Mouse (Mus musculus): ENCODE data around the gene Insrr. TPM values are rescaled to one million over a fixed set of nuclear protein-coding genes. Genes with fewer than 3 reads are reported as not detected.

The Insrr gene
- 0.44 and 0.52 TPM in 2 replicates for polyA plus RNA-seq (2015; fragmentation: Nextera tagmentation; extraction: Ambion mirVana)

DNA sequence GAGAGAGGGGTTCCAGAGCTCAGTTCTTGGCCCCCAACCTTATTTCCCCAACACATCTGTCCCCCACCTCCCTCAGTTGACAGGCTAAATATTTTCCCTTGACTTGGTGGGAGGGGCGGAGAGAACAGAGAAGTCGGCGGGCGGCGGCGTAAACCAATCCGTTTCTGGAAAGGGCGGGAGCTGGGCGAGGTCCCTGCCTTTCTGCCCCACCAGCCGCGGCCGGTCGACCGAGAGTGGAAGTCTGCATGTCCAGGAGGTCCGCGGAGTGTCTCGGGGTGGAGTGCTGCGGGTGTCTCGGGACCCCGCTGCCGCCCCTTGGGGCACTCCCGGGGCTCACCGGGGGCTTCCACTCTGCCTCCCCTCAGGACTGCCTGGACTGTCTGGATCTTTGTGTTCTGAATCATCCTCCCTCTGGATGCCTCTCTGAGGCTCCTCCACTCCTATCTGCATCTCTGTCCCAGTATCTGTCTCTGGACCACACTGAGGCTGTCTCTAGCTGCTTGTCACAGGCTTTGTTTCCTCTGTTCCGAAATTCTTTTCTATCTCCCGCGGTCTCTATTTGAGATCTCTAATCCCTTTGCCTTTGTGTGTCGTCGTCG lies at the start of gene Insrr:
Gene Insrr (plus strand): TSS at position 216 of the 599 bp plus-strand sequence.
- Histone ChIP-seq H3K9me3 (no peaks in the 10 kb centered on the region), H3K9ac (peak within 1 kb of the TSS; percentile 33; the same call in 1 of the 2 replicates), H3K27me3 (replicated peaks) (peaks cover 90% of the 10 kb centered on the region), H3K27ac (no peak within 1 kb of the TSS), H3K36me3 (no peaks in the 10 kb centered on the region), H3K4me1 (replicated peaks) (peaks cover 25% of the 10 kb centered on the region), H3K4me3 (replicated peaks) (peak within 1 kb of the TSS; percentile 34), H3K4me2 (replicated peaks) (peak within 1 kb of the TSS; percentile 79)
- ATAC-seq = no peak
- WGBS = 2% methylated on average over 29 of the region's 29 CpGs

DNA sequence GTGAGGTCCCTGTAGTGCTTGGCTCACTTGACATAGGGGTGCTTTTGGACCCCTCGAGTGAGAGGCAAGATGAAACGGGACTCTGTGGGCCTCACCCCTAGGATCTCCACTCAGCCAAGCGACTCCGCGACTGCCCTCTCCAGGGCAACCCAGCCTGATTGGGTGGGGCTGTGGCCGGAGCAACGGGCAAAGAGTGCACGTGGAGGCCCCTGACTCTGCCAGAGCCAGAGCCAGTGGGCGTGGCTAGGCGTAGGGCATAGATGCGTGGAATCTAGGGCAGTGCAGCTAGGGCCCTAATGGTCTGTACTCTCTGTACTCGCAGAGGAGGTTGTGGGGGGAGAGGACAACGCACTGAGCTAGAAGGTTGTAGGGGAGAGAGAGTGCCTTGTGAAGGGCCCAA lies 48.3 kb upstream of the Insrr start, which contains the start of gene Lrrc71:
Gene Lrrc71 (minus strand): TSS at position 195 of the 400 bp plus-strand sequence.
- ATAC-seq = peak; percentile 48; the same call in 1 of the 2 replicates
- WGBS = 39% methylated on average over 13 of the region's 13 CpGs
- 0 out of 2 replicates have a peak within 1 kb of the TSS, but pooled peaks have one; percentile 4 for H3K4me2 ChIP-seq (replicated peaks)

DNA sequence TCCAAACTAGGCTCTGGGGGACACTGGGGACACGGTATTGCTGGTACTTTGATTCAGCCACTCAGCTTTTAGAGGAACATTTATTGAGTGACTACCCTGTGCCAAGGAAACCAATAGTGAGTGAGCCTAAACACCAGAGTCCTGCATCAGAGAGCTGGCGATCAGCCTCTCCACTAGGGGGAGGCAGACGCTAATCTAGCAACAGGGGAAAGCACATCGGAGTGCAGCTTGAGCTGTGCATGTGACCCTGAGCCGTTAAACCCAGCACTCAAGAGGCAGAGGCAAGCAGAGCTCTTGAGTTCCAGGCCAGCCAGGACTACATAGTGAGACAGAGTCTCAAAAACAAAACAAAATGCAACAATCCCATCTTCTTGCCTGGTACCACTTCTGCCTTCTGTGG lies 47.7 kb upstream of the Insrr start:
- WGBS = 17% methylated on average over 5 of the region's 5 CpGs
- no peaks in the 10 kb centered on the region for H3K9me3 ChIP-seq
- H3K4me3 ChIP-seq (replicated peaks) = no peak overlapping the region
- peaks cover 14% of the 10 kb centered on the region for H3K36me3 ChIP-seq
- no peak overlapping the region for H3K27ac ChIP-seq
- H3K4me2 ChIP-seq (replicated peaks) = no peak overlapping the region
- peak; percentile 44 for ATAC-seq
- no peak overlapping the region for H3K9ac ChIP-seq
- H3K4me1 ChIP-seq (replicated peaks) = peaks cover 17% of the 10 kb centered on the region
- H3K27me3 ChIP-seq (replicated peaks) = no peaks in the 10 kb centered on the region

More for the DNA sequence above, 48.3 kb upstream of the Insrr start, which contains the start of gene Lrrc71:
- peaks cover 17% of the 10 kb centered on the region for H3K4me1 ChIP-seq (replicated peaks)
- H3K9ac ChIP-seq = no peak within 1 kb of the TSS
- no peak within 1 kb of the TSS for H3K4me3 ChIP-seq (replicated peaks)
- peaks cover 11% of the 10 kb centered on the region; the same call in 1 of the 2 replicates for H3K36me3 ChIP-seq
- no peak within 1 kb of the TSS for H3K27ac ChIP-seq
- no peaks in the 10 kb centered on the region for H3K27me3 ChIP-seq (replicated peaks)
- no peaks in the 10 kb centered on the region for H3K9me3 ChIP-seq

DNA sequence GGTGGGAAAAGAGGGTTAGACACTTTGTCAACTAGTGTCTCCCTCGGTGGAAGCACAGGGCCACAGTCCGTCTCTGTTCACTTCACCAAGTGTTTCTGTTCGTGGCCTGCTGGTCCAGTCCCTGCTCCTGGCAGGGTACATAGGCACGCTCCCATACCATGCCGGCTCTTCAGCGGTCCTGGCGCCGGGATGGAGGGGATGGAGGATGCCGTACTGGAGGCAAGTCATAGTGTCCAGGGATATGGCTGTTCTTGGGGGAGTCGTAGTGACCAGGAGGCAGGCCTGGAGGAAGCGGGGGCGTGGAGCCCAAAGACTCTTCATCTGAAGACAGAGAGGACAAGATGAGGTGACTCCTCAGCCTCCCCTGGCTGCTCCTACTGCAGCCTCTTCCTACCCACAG lies 46.8 kb upstream of the Insrr start:
- Histone ChIP-seq H3K27me3 (replicated peaks) (no peaks in the 10 kb centered on the region), H3K4me1 (replicated peaks) (peaks cover 16% of the 10 kb centered on the region), H3K27ac (no peak overlapping the region), H3K9ac (no peak overlapping the region), H3K4me3 (replicated peaks) (no peak overlapping the region), H3K36me3 (peaks cover 16% of the 10 kb centered on the region), H3K4me2 (replicated peaks) (no peak overlapping the region), H3K9me3 (no peaks in the 10 kb centered on the region)
- 91% methylated on average over 12 of the region's 12 CpGs for WGBS
- ATAC-seq = no peak

DNA sequence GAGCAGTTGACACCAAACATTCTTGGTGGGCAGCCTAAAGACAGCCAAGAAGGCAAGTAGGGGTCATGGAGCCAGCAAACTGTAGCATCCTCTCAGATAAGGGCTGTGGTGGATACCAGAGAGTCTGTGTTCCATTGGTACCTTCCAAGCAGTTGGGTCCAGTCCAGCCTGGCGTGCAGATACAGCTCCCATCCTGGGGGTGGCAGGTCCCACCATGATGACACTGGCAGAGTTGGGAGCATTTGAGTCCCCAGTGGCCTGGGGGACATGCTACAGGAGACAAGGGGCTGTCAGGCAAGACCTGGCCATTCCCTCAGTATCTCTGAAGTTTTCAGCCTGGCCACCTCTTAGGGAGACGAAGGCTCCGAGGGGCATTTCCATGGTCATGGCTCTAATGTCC lies 44.2 kb upstream of the Insrr start:
- peaks cover 13% of the 10 kb centered on the region for H3K4me1 ChIP-seq (replicated peaks)
- H3K4me3 ChIP-seq (replicated peaks) = no peak overlapping the region
- H3K9me3 ChIP-seq = no peaks in the 10 kb centered on the region
- 89% methylated on average over 3 of the region's 3 CpGs for WGBS
- no peak for ATAC-seq
- no peaks in the 10 kb centered on the region for H3K27me3 ChIP-seq (replicated peaks)
- no peak overlapping the region for H3K9ac ChIP-seq
- no peak overlapping the region for H3K27ac ChIP-seq
- peaks cover 16% of the 10 kb centered on the region for H3K36me3 ChIP-seq
- no peak overlapping the region for H3K4me2 ChIP-seq (replicated peaks)

DNA sequence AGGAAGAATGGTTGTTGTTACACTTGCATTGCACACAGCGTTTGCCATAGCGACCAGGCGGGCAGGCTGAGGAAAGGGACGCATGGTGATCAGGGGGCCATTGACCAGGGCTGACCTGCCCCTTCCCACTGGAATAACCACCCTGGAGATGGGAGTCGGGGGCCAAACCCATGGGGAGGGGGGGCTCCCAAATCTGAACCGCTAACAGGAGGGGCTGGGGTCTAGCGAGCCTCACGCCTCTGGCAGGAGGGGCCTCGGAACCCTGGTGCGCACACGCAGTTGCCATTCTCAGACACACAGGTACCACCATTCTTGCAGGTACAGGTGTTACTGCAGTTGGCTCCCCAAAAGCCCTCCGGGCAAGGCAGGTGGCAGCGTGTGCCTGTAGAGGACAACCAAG lies 42.9 kb upstream of the Insrr start:
- no peak for ATAC-seq
- Histone ChIP-seq H3K27ac (no peak overlapping the region), H3K4me2 (replicated peaks) (no peak overlapping the region), H3K27me3 (replicated peaks) (no peaks in the 10 kb centered on the region), H3K9me3 (no peaks in the 10 kb centered on the region), H3K36me3 (peaks cover 16% of the 10 kb centered on the region), H3K4me1 (replicated peaks) (peaks cover 8% of the 10 kb centered on the region), H3K4me3 (replicated peaks) (no peak overlapping the region), H3K9ac (no peak overlapping the region)
- 89% methylated on average over 13 of the region's 13 CpGs for WGBS

DNA sequence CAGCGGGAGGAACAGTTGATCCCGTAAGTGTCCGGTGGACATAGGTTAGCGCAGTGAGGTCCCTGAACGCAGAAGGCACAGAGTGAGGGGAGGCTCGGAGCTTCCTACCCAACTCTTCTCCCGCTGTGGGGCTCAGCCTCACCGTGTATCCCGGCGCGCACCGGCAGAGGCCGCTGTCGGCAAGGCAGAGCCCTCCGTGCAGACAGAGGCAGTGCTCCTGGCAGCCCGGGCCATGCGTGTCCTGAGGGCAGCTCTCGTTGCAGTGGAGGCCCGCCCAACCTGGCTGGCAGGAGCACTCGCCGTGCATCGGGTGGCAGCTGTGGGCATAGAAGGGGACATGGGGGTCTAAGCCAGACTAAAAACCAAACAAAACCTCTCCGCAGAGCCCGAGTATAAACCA lies 40.8 kb upstream of the Insrr start:
- Histone ChIP-seq H3K36me3 (peaks cover 16% of the 10 kb centered on the region), H3K4me3 (replicated peaks) (no peak overlapping the region), H3K9ac (no peak overlapping the region), H3K9me3 (no peaks in the 10 kb centered on the region), H3K4me1 (replicated peaks) (peaks cover 14% of the 10 kb centered on the region), H3K27ac (no peak overlapping the region), H3K27me3 (replicated peaks) (no peaks in the 10 kb centered on the region), H3K4me2 (replicated peaks) (peak overlapping the region; percentile 48)
- WGBS = 4% methylated on average over 24 of the region's 24 CpGs
- peak; percentile 88 for ATAC-seq

DNA sequence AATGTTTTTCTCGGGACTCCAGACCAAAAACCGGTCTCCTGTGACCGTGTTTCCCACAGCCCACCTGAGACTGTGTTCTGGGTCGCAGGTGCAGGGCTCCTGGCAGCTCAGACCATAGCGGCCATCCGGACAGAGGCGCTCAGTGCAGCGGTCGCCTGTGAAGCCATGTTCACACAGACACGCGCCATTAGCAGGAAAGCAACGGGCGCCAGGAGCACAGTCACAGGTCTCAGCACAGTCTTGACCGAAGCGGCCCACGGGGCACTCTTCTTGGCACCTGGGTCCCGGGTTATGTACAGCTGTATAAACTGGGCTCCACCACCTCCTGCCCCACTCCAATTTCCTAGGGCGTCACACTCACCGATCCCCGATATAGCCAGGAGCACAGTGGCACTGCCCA lies 40.3 kb upstream of the Insrr start:
- 0 out of 2 replicates have a peak, but pooled peaks have one; percentile 4 for ATAC-seq
- Histone ChIP-seq H3K9me3 (no peaks in the 10 kb centered on the region), H3K27me3 (replicated peaks) (no peaks in the 10 kb centered on the region), H3K4me3 (replicated peaks) (no peak overlapping the region), H3K36me3 (peaks cover 16% of the 10 kb centered on the region), H3K9ac (no peak overlapping the region), H3K4me2 (replicated peaks) (peak overlapping the region; percentile 48; the same call in 1 of the 2 replicates), H3K4me1 (replicated peaks) (peaks cover 19% of the 10 kb centered on the region), H3K27ac (no peak overlapping the region)
- WGBS = 58% methylated on average over 20 of the region's 20 CpGs

DNA sequence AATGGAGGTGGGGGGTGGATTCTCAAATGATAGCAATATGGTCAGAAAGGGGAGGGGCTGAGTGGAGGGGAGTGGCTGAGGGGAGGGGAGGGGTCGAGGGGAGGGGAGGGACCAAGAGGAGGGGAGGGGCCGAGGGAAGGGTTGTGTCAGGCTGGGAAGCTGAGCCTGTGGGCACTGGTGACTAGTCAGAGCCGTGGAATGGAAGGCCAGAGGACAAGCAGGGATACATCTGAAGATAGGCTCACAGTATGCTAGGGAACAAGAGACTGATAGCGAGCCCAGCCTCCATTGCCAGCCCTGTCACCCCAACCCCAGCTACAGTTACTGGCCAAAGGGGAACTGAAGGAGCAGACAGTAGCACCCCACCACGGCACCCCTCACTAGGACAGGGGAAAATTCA lies 38.1 kb upstream of the Insrr start:
- Histone ChIP-seq H3K4me2 (replicated peaks) (no peak overlapping the region), H3K36me3 (peaks cover 6% of the 10 kb centered on the region; the same call in 1 of the 2 replicates), H3K4me3 (replicated peaks) (no peak overlapping the region), H3K27me3 (replicated peaks) (no peaks in the 10 kb centered on the region), H3K9me3 (no peaks in the 10 kb centered on the region), H3K4me1 (replicated peaks) (peaks cover 38% of the 10 kb centered on the region), H3K27ac (no peak overlapping the region), H3K9ac (no peak overlapping the region)
- WGBS = 37% methylated on average over 4 of the region's 5 CpGs
- ATAC-seq = no peak

DNA sequence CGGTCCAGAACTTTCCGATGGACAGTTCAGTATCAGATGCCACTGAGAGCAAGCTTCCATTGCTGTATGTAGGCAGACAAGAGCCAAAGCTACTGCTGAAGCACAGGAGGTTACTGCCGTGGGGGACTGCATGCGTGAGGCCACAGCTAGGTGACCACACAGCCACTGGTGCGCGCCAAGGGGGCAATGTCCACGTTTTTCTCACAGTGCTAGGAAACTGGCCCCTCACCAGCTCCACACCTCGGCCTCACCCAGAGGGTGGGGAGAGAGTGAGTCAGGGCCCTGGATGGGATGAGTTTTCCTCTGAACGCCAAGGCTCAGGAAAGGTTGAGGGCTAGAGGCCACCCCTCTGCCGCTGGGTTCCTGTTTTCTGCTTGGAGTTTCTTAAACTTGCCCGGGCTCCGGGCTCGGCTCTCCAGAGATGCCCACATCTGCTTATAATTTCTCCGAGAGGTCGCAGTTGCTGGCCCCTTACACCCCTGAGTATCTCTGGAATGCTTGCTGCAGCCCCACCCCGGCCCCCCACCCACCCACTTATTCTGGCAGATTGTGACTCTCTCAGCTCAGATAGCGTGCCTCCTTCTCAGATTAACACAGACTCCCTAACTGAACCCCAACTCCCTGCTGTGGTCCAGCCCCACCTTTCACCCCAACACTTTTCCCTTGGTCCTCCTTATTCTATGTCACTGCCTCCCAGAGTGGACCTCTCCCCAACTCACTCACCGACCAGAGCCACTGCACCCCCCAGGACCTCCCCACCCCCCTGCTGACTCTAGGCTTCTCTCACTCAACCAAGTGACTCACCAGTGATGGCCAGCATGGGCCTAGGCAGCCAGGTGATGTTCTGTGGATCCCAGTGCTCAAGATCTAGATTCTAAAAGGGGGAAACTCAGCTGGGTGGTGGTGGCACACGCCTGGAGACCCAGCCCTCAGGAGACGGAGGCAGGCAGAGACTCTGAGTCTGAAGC lies 35.1 kb upstream of the Insrr start:
- Histone ChIP-seq H3K36me3 (no peaks in the 10 kb centered on the region), H3K9ac (no peak overlapping the region), H3K27me3 (replicated peaks) (no peaks in the 10 kb centered on the region), H3K27ac (peak overlapping the region; percentile 68), H3K9me3 (no peaks in the 10 kb centered on the region), H3K4me2 (replicated peaks) (peak overlapping the region; percentile 37), H3K4me1 (replicated peaks) (peaks cover 59% of the 10 kb centered on the region), H3K4me3 (replicated peaks) (0 out of 2 replicates have a peak overlapping the region, but pooled peaks have one; percentile 4)
- whole genome bisulfite sequencing = 62% methylated on average over 20 of the region's 20 CpGs
- ATAC-seq = peak; percentile 69

DNA sequence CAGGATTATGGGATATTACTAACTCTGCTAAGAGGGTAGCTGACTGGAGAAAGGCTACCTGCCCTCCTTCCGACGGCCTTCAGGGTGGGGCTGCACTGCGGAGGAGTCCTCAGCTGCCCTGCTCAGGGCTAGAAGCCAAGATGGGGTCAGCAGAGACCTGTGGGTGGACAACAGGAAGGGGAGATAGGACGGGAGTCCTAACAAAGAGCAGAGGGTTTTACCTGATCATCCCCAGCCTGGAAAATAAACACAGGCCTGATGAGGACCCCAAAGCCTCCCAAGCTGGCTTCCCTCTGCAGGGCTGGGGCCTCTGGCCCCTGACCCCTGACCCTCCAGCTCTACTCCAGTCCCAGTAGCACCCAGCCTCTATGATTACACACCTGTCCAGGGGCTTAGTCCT lies 33.5 kb upstream of the Insrr start:
- 38% methylated on average over 4 of the region's 4 CpGs for WGBS
- H3K9me3 ChIP-seq = no peaks in the 10 kb centered on the region
- H3K4me3 ChIP-seq (replicated peaks) = 0 out of 2 replicates have a peak overlapping the region, but pooled peaks have one; percentile 18
- H3K4me2 ChIP-seq (replicated peaks) = peak overlapping the region; percentile 58
- H3K4me1 ChIP-seq (replicated peaks) = peaks cover 72% of the 10 kb centered on the region
- H3K27me3 ChIP-seq (replicated peaks) = no peaks in the 10 kb centered on the region
- ATAC-seq = no peak
- H3K9ac ChIP-seq = peak overlapping the region; percentile 32; the same call in 1 of the 2 replicates
- no peaks in the 10 kb centered on the region for H3K36me3 ChIP-seq
- peak overlapping the region; percentile 95 for H3K27ac ChIP-seq

DNA sequence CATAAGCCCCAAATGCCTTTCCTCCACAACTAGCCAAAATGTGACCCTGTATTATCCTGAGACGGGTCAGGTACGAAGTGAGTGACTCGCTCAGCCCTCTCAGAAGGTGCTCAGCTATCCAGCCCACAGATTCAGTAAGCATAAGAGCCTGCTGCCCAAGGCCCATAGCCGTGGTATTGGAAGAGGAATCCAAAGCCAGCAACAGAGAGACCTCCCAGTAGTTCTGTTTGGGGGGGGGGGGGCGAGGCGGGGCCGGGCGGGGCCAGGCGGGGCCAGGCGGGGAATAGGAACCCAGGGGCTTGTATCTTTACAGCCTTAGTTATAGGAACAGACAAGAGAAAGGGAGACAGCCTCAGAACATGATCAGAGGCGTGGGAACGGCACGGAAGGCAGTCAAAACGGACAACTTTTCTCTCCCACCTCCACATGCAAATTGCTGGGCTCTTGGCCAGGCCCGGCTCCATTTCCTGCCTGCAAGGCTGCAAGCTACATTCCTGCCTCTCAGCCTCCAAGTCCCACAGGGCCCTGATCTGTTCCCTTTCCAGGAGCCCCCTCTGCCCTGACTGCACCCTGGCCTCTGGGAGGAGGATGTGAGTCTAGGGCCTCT lies 33.0 kb upstream of the Insrr start:
- peak overlapping the region; percentile 18 for H3K4me3 ChIP-seq (replicated peaks)
- H3K27me3 ChIP-seq (replicated peaks) = no peaks in the 10 kb centered on the region
- WGBS = 8% methylated on average over 15 of the region's 15 CpGs
- peak overlapping the region; percentile 95 for H3K27ac ChIP-seq
- H3K4me2 ChIP-seq (replicated peaks) = peak overlapping the region; percentile 58
- H3K4me1 ChIP-seq (replicated peaks) = peaks cover 70% of the 10 kb centered on the region
- peak overlapping the region; percentile 32 for H3K9ac ChIP-seq
- no peaks in the 10 kb centered on the region for H3K9me3 ChIP-seq
- peak; percentile 55 for ATAC-seq
- H3K36me3 ChIP-seq = no peaks in the 10 kb centered on the region
